Mouse (Mus musculus): ENCODE results near the gene Inka2.
"Not testable (repeated sequence)": the region's sequence is repeated elsewhere in the genome, so short reads cannot be mapped to it uniquely, and the experiment has no call there.

Gene Inka2

GRCm38 (mm10) chr3:105696387-105697147 is 7.8 kb upstream of the Inka2 start:
- intact Hi-C loops (cut with DNase I): no loop called here

DNA sequence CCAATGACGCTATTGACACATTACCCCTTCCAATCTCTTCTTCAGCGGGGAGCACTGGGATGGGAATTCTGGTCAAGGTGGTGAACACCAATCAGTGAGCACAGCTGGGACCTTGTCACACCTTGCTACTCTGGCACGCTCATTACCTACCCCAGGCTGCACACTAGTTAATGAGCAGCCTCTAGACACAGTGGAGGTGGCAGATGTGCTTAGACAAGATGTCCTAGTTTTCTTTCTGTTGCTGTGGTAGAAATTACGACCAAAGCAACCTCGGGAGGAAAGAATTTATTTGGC is 7.3 kb upstream of the Inka2 start:
- intact Hi-C loops (cut with DNase I): no loop called here

DNA sequence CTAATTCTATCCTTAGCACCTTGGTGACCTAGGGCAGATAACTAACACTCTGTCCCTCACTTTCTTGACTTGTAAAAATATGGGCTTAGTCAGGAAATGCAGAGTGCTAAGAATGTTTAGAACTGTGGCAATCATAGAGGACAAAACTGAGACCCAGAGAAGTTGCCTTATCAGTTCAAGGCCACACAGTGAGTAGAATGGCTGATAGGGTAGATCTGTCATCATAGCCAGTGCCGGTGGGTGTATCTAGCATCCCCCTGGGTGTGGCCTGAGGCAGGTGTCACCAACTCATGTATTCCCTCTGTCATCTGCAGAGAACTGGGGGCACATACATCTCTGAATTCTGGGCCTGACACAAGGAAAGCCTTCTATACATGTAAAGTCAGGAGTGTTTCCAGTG is 6.1 kb upstream of the Inka2 start:
- intact Hi-C loops (cut with DNase I): no loop called here

GRCm38 (mm10) chr3:105699241-105699933 is 5.0 kb upstream of the Inka2 start:
- intact Hi-C loops (cut with DNase I): no loop called here

- intact Hi-C loops (cut with DNase I): not testable (repeated sequence)
These were observed 3.6 kb upstream of the Inka2 start for GRCm38 (mm10) chr3:105700786-105701185.

DNA sequence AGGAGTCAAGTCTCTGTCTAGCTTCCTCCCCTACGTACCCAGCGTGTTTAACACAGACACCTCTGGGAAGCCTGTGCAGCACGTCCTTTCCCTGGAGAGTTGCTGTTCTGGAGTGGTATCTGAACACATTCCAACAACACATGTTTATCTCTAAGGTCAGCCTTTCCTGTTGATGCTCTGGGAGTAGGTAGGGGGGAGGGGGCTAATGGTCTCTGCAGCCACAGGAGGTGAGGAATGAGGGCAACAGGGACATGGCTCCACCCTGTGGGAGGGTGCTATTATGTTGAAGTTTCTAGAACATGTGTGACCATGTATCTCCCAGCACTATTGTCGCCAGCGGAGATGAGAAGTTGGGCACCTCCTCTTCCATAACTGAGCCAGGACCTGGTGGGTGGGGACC is 3.0 kb upstream of the Inka2 start:
- intact Hi-C loops (cut with DNase I): no loop called here

DNA sequence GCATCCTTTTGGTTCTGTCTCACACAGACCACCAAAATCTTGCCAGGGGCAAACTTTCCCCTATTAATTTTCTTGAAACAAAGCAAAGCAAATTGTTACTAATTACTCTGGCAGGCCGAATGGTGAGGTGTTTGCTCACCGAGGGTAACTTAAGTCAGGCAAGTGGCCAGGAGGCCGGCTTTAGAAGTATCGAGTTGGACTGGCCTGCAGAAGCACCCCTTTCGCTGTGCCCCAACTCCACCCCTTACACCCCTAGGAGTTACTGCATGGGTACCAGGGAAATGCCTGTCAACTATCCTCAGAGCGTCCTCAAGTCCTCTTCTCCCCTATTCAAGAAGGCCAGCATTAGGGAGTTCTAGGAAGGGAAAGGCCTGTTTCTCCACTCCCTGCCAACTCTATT is 828 bp upstream of the Inka2 start:
- intact Hi-C loops (cut with DNase I): no loop called here

DNA sequence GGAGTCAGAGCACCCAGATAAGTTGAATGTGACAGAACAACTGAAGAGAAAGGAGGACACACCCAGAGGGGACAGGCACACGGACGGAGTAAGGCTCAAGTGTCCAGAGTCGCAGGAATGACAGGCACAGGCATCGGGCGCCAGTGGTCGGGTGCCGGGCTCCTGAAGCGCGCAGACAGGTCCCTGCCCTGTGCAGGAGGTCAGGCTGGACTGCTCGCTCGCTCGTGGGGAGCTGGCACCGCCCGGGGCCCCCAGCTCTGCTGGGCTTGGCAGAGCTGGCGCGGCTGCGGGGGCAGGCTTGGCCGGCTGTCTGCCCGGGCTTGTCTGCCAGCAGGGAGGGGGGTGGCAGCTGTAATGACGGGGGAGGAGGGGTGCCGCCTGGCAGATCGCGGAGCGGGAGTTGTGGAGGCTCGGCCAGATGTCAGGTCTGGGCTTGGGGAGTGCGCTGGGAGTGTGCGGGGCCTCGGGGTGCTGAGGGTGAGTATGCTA is 706 bp downstream of the Inka2 start:
- intact Hi-C loops (cut with DNase I): no loop called here

DNA sequence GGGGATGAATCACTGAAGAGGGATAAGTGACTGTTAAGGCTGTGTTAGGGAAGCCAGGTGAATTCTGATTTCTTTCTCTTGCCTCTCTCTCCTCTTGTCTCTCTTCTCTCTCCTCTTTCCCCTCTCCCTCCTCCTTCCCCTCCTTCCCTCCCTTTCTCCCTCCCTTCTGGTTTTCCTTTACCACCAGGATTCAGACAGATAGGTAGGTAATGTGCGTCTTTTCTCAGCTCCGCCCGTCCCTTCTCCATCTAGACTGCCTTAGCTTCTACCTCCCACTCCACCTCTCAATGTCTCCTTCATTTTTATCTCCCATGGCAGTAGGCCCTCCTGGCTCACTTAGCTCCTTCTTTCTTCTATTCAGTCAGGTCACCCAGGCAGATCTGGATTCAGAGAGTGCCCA is 1.2 kb downstream of the Inka2 start:
- intact Hi-C loops (cut with DNase I): no loop called here

DNA sequence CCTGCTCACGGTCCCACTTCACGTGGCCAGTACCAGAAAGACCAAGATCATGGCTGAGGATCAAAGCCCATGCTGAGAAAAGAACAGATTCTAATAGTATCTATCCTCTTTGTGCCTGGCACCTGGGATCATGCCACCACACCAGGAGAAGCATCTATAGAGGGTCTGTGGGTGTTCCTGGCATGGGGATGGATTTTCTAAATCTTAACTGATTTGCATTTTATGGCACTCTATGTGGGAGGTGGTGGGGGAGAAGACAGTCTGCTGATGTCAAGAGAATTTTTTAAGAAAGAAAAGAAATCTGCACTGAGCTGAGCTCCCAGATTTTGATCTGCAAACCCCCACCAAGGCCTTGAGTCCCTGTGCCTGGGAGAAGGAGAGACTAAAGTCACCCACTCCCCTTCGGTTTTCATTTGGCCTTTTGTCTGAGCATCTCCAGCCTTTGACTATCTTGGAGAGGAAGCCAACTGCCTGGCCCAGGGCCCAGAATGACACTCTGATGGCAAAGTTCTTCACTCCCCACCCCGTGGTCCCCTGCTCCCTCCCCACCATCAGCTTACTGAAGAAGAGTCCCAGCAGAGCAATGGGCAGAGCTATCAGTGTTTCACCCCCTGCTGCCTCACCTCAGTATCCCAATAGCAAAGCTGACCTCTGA is 2.1 kb downstream of the Inka2 start:
- intact Hi-C loops (cut with DNase I): no loop called here

GRCm38 (mm10) chr3:105707590-105707989 is 3.2 kb downstream of the Inka2 start:
- intact Hi-C loops (cut with DNase I): no loop called here

DNA sequence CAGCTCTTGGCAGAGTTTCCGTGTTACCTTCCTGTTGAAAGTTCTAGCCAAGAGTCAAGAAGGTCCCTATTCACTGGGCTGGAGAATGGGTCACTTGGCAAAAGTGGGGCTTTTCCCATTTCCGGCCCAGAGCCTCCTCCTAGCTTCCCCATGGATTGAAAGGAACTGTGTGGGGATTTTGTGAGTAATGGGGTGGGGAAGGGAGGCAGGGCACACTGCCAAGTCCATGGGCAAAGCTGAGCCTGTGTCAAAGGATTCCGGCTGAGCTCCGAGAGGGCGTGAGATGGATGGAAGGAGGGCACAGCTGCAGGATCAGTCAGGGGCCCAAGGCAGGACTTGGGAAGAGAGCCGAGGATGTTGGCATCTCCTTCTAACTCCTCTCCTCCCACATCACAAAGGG is 5.8 kb downstream of the Inka2 start:
- intact Hi-C loops (cut with DNase I): no loop called here

GRCm38 (mm10) chr3:105711741-105712140 is 7.3 kb downstream of the Inka2 start:
- intact Hi-C loops (cut with DNase I): no loop called here

- intact Hi-C loops (cut with DNase I): no loop called here
These were observed 8.4 kb downstream of the Inka2 start for GRCm38 (mm10) chr3:105712827-105713226.

- intact Hi-C loops (cut with DNase I): no loop called here
These were observed 9.9 kb downstream of the Inka2 start for GRCm38 (mm10) chr3:105714091-105714819.

- intact Hi-C loops (cut with DNase I): no loop called here
These were observed 10.4 kb downstream of the Inka2 start for GRCm38 (mm10) chr3:105714820-105715167.

GRCm38 (mm10) chr3:105716353-105717000 is 12.1 kb downstream of the Inka2 start:
- intact Hi-C loops (cut with DNase I): no loop called here

DNA sequence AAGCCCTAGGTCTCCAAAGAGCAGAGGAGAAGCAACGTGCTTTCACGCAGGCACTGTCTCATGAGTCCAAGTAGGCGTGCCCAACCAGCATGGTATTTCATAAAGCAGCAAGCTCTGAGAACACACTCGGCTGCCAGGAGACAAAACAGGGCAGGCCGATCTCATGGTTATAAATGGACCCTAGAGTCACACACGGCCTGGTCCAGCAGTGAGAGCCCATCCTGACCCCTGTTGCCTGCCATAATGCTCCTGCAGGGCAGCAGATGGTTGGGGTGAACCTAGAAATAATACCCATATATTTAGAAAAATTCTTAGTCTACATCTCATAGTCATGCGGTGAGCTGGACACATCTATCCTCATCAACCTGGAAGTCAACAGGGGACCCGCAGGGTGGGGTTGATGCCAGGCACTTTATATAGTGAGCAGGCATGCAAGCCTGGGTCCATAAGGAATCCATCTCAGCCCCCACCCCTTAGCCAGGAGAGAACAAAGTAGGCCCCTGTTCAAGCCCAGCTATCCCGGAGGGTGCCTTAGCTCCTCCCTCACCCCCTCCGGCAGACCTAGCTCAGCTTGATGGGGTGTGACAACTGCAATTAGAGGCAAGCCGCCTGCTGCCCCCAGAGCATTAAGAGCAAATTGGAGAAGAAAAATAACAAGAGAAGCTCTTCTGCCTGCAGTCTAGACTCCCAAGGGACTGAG is 13.6 kb downstream of the Inka2 start:
- intact Hi-C loops (cut with DNase I): no loop called here

GRCm38 (mm10) chr3:105718746-105719145 is 14.3 kb downstream of the Inka2 start:
- intact Hi-C loops (cut with DNase I): no loop called here

DNA sequence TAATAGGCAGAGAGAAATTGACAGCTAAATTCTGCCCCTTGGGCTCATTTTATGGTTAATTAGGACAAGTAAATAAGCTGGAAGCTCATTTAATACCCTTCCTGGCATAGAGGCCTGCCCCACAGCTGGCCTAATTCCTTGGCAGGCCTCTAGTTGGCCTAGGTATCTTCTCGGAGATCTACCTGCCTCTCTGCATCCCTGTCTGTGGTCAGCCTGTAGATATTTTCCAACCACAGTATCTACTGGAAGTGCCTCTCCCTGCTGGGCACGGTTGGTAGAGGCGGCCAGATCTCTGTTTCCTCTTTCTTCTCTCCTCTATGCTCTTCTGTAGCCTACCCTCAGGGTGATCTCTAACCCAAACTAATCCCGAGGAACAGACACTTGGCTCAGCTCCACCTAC is 15.6 kb downstream of the Inka2 start:
- intact Hi-C loops (cut with DNase I): no loop called here

DNA sequence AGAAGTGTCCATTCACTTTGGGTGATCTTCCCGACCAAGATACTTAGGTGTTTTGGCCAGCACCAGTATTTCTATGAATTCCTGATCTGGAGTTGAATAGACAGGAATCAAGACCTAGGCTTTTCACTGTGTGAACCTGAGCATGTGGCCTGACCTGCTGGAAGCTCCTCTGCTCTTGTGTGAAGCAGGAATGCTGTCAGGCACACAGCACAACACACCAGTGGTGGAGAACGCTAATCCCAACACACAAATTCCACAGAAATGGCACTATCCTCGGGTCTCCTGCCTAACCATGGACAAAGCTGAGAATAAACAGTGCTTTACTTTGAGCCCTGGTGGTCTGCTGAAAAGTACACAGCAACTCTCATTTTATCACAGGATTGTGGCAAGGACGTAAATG is 16.1 kb downstream of the Inka2 start:
- intact Hi-C loops (cut with DNase I): no loop called here

All from adrenal gland (tissue).